Mouse (Mus musculus) cerebellum, postnatal 36 days (tissue): ENCODE data around the gene Hacd1.

Experiments
- DNase-seq, 2 experiments: peaks; one replicate each; pipeline ENCODE4 v3.0.0; 2021 to 2022; ENCODE audit warnings: mixed read lengths in 2 of 2

The Hacd1 gene

GRCm38 (mm10) chr2:13960136-13960535, 95.8 kb downstream of the Hacd1 start:
- no peak for DNase-seq

- DNase-seq = no peak
These were observed 99.5 kb downstream of the Hacd1 start for GRCm38 (mm10) chr2:13956463-13956862.

GRCm38 (mm10) chr2:13938118-13938517, 117.8 kb downstream of the Hacd1 start:
- no peak for DNase-seq

DNA sequence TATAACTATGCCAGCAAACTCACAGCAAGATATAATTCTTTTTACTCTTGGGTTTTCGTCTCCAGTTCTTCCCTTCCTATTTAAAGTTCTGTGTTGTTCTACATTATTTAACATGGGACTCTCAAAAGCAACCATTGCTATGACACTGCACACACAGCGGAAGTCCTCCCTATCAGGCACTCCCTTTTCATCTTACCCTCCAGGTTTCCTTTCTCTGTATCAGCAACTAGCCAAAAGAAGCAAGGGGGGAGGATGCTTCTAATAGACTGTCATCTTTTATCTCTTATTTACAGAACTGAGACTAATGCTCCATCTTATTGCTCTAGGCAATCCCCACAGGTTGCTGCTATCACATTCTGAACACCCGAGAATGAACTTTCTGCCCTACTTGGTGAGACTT, 120.6 kb downstream of the Hacd1 start:
- no peak for DNase-seq

DNA sequence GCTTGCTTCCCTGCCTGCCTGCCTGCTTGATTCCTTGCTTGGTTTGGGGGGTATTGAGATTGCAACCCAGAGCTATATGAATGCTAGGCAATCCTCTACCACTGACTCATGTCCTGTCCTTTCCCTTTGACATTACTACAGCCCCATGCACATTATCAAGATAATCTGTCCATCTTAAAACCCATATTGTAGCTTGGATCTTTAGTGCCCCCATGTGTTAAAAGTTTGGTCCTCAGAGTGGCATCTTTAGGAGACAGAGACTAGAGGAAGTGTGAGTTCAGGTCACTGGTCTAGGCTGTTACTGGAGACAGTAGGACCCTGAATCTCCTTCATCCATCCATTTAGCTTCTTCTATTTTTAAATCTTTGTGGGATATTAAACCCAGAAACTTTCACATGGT, 123.7 kb downstream of the Hacd1 start:
- DNase-seq = no peak

GRCm38 (mm10) chr2:13930724-13931123, 125.2 kb downstream of the Hacd1 start:
- DNase-seq = no peak

GRCm38 (mm10) chr2:13888568-13888967, 167.4 kb downstream of the Hacd1 start:
- DNase-seq = no peak

- no peak for DNase-seq
These were observed 198.5 kb downstream of the Hacd1 start for GRCm38 (mm10) chr2:13857461-13857860.

GRCm38 (mm10) chr2:13855510-13855909, 200.4 kb downstream of the Hacd1 start:
- no peak for DNase-seq

- no peak for DNase-seq
These were observed 219.6 kb downstream of the Hacd1 start for GRCm38 (mm10) chr2:13836310-13836709.

- no peak for DNase-seq
These were observed 220.9 kb downstream of the Hacd1 start for GRCm38 (mm10) chr2:13834989-13835388.

- no peak for DNase-seq
These were observed 239.3 kb downstream of the Hacd1 start for GRCm38 (mm10) chr2:13816645-13817044.

DNA sequence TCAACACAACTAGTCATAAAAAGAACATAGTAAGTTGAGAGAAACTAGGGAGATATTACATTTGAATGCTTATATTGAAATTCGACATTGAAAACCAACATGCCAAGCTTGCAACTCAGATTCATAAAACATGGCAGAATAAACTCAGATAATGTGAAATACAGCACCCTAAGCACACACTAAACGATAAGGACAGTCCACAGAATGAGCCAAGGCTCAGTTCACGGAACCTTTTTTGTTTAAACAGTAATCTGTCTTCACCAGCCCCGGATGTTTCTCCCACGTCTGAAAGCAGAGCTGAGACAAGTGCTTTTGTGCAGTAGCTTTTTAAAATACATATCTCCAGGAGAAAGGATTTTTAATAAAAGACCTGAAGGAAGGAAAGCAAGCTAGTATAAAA, 247.3 kb downstream of the Hacd1 start:
- DNase-seq = no peak

DNA sequence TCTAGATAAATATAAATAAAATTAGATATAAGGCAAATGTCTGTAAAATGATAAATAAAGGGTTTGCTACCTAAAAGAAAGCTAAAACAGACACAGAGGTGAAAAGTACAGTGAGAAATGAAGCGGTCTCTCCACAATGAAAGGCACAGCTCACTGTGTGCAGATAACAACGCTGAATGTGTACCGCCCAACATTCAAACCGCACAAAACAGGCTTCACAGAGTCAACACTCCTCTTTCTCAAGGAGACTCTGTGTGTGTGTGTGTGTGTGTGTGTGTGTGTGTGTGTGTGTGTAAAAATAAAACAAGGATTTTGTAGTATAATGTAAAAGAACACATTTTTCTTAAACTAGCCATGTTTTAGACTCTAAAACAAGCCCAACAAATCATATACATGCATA, 247.9 kb downstream of the Hacd1 start:
- no peak for DNase-seq

DNA sequence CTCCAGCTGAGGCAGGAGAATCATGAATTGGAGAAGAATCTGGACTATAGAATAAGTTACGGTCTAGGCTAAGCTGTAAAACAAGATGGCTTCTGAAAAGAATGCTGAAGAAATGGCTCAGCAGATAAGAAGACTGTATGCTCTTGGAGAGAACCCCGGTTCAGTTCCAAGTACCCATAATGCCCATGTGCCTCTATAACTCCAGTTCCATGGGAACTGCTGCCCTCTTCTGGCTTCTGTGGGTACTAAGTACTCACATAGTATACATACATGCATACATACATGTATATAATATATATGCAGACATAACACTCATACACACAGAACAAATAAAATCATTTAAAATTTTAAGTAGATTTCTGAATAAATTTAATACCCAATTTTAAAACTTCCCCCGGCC, 249.8 kb downstream of the Hacd1 start:
- no peak for DNase-seq

- DNase-seq = no peak
These were observed 255.3 kb downstream of the Hacd1 start for GRCm38 (mm10) chr2:13800639-13801038.
